Mouse (Mus musculus): Measurements from ENCODE around the gene Defa20.
"Not testable (repeated sequence)": the region's sequence is repeated elsewhere in the genome, so short reads cannot be mapped to it uniquely, and the experiment has no call there.

Defa20 gene

GRCm38 (mm10) chr8:21508958-21509357 is at the start of gene Defa20:
Defa20 (plus strand) TSS chr8:21509258.
- DNase-seq = not testable (repeated sequence)

DNA sequence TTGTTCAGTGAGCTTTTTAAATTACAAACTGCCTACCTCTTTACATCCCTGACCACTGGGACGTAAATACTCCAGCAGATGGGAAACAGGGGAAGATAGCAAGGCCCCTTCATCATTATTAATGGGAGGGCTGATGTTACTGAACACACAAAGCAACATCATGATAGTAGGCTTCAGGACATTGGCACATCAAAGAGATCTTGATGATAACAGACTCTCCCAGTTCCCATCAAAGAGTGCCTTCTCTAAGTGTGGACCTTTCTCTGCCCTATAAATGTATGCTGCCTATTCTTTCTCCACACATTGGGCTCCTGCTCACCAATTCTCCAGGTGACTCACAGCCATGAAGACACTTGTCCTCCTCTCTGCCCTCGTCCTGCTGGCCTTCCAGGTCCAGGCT is 19.7 kb downstream of the Defa20 start, which contains the start of gene Defa32:
Defa32 (plus strand) TSS at position 301 of the 400 bp plus-strand sequence.
- DNase-seq = not testable (repeated sequence)

All from right cerebral cortex, postnatal 14 days (tissue).